Mouse (Mus musculus) lung, adult 18-20 months (tissue): Measurements from ENCODE around the gene Gbp5.
A peak's percentile ranks its signal among the peaks of the same experiment; 100 is the strongest.
"Not testable (repeated sequence)": the region's sequence is repeated elsewhere in the genome, so short reads cannot be mapped to it uniquely, and the experiment has no call there.

Experiments
- DNase-seq, 2 experiments: peaks; one replicate each; pipeline ENCODE4 v3.0.0; 2022; ENCODE audit warnings: mixed read lengths in 2 of 2

Gbp5 gene

DNA sequence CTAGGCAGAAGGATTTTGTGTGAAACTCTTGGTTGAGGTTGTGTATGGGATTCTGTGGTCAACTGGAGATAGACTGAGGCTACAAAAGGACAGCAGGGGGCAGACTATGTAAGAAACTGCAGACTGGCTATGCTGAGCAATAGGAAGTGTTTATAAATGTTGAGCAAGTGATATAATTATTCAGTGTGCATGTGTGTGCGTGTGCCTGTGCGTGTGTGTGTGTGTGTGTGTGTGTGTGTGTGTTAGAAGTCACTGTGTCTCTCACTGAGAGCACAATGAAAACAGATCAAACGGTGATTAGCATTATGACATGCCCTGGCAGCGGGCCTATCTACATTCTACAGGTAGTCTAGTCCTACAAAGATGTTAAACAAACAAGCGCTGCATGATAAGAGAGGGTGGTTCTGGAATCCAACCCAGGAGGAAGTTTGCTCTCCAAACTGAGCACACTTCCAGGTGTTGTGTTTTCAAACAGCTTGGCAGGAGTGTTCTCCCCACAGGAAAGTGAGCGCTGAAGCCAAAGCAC is at the start of gene Gbp5:
Gbp5 (plus strand) TSS at position 443 of the 526 bp plus-strand sequence.
- peak; percentile 94 to 97 for DNase-seq

DNA sequence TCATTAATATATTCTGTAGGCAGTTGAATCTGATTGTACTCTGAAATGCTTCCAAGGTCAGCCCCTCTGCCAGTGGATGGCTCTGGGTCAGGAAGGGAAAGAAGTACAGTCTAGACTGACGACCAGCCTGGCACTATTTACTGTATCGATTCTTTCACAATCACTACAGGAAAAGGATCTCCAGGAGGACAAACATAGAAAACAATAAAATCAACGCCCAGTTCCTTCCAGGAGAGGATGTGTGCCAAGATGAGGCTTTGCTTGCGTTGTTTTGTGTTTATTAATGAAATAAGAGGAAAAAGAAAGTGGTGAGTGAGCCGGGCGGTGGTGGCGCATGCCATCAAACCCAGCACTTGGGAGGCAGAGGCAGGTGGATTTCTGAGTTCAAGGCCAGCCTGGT is 39.6 kb upstream of the Gbp5 start:
- peak in 1 of 2 experiments; percentile 38 for DNase-seq

DNA sequence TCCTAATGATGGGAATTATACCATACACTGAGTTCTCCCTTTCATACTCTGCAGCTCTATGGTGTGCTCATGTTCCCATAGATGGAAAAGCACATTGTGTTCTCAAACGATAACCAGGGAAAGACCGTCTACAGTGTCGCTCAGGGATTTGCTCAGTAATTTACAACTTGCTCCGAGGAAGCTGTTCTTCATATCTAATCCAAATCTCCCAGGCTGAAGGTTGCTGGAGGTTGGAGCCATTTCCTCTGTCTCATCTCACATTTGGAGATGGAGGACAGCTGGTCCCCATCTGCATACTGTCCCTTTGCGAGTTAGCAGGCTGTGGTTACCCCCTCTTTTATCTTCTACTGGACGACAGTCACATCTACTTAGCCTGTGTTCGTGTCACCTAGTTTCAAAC is 34.5 kb upstream of the Gbp5 start:
- no peak for DNase-seq

DNA sequence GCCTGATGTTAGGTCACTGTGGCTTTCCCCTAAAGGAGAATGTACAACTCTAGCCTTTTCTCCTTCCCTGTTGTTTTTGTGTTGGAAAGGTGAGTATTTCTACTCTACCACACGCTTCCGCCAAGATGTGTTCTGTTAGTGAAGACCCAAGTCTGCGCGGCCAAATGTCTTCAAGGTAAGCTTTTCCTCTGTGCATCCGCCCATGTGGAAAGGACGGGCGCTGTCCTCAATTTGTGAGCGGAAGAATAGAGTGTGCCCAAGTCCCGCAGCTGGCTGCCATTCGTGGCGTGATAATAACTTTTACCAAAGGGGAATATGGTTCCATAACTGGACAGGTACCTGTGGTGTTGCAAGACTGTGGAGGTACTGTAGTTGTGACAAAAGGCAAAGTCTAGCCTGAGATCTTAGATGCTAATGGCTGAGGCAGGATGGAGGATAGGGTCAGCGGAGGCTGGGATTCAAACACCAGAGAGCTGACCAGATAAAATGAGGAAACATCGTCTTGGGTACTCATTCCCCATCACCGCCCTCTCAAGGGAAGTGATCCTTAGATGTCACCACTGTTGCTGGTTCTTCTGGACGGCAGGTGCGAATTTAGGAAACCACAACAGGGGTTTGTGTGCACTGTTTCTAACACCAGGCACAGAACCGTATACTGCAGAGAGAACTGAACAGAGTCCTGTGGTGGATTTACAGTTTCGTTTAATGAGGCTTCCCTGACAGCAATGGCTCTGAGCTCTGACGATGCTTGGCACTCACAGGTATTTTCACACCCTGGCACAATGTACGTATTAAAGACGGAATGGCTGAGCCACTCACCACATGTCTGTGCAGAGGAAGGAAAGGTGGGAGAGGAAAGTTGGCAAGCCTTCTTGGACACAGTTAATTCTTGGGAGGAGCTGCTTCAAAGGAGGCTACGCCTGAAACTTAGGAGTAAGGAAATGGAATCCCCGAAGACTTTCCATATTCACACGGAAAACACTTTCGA is 30.7 kb upstream of the Gbp5 start:
- peak in 1 of 2 experiments; percentile 15 for DNase-seq

DNA sequence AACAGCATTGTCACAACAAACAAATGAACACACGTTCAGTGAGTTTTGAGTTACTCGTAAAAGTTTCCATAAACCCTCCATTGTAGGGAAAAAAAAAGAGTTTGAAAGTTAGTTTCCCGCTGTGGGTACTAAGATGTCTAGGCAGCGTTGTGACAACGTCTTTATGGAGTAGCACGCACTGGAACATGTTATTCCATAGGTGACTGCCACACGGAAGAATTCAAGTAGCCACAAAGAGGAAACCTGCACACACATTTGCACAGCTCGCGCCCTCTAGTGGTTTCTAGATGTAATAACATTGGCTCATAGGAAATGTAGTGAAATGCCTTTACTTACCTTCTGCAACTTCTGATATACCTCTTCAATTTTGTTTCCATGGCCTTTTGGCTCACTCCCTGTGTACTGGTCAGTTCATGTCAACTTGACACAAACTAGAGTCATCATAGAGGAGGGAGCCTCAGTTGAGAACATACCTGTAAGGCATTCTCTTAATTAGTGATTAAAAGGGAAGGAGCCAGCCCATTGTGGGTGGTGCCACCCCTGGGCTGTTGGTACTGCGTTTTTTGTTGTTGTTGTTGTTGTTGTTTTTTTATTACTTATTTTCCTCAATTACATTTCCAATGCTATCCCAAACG is 19.3 kb upstream of the Gbp5 start:
- DNase-seq = peak in 1 of 2 experiments; percentile 28

DNA sequence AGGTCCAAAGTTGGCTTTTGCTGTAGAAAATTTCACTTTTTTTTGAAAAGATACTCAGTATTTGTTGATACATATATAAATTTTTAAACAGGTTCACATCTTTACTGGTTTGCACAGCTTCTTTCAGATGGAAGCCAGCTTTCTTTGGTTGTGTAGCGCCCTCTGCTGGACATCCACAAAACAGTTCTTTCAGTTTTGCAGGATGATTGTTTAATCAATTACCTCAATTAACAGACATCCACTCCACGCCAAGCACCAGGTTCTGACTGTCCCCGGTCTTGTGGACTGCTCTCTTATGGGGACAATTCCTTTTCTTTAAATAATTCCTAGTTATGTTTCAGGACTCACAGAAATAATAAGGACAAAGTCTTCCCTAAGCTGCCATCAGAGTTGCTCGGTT is 17.9 kb upstream of the Gbp5 start:
- DNase-seq = peak; percentile 41 to 44

DNA sequence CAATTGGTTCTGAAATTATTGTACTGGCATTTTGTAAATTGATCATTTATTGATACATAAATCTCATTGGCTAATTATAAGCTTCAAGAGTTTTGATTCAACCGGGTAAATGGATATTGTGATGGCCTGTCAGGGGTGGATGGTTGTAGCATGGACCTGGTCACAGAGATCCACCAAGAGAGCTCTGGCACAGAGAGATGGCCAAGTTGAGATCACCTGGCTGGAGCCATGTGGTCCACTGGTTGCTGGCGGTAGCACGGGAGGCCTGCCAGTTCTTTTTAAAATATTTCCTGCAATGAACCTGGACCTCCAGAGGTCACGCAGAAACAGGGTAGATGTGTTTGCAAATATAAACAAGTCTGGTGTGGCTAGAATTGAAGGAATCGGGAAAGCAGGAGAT is 15.9 kb upstream of the Gbp5 start:
- DNase-seq = no peak

DNA sequence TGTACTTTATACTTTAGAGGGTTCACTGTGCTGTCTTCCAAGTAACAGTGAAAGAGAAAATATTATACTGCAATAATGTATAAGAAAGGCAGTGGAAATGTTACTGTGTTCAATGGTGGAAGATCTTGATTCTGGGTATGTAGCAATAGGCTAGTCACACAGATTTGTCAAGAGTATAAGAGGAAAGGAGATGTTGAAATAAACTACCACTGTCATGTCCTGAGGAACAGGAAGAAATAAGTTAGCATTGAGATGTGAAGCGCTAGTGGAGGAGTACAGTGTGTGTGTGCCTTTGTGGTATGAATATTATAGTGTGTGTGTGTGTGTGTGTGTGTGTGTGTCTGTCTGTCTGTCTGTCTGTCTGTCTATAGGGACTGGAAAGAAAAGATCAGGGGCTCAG is 15.4 kb upstream of the Gbp5 start:
- no peak for DNase-seq

DNA sequence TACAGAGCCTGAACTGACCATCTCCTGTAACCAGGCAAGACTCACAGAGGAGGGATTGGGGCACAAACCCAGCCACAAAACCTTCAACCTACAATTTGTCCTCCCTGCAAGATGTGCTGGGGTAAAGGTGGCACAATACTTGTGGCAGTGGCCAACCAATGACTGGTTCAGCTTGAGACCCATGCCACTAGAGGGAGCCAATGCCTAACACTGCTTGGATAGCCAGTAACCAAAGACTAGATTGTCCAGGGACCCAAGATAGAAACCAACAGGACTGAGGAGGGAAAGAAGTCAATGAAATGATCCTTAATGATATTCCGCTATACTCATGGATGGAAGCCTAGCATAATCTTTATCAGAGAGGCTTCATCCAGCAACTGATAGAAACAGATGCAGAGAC is 3.3 kb upstream of the Gbp5 start:
- DNase-seq = peak; percentile 73 to 82

DNA sequence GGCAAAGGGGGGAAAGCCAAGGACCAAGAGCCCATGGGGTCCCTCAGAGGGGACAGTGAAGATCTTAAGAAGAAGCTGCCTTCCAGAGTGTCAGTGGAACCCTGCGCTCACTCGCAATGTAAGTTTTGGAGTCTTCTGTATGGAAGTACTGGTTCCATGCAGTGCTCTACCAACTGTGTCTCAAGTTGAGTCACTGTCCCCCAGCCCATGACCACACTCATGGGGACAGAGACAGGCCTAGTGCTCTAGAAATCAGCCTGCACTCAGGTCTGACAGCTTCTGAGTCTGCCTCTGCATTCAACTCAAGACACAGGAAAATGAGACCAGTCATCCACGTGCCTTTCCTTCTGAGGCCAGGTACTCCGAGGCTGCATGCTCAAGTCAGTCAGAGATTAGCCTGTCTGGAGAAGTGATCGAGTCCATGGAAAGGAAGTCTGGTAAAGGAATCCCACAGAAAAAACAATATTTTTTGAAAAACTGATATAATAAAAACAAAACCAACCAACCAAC is 1.4 kb downstream of the Gbp5 start:
- no peak for DNase-seq

DNA sequence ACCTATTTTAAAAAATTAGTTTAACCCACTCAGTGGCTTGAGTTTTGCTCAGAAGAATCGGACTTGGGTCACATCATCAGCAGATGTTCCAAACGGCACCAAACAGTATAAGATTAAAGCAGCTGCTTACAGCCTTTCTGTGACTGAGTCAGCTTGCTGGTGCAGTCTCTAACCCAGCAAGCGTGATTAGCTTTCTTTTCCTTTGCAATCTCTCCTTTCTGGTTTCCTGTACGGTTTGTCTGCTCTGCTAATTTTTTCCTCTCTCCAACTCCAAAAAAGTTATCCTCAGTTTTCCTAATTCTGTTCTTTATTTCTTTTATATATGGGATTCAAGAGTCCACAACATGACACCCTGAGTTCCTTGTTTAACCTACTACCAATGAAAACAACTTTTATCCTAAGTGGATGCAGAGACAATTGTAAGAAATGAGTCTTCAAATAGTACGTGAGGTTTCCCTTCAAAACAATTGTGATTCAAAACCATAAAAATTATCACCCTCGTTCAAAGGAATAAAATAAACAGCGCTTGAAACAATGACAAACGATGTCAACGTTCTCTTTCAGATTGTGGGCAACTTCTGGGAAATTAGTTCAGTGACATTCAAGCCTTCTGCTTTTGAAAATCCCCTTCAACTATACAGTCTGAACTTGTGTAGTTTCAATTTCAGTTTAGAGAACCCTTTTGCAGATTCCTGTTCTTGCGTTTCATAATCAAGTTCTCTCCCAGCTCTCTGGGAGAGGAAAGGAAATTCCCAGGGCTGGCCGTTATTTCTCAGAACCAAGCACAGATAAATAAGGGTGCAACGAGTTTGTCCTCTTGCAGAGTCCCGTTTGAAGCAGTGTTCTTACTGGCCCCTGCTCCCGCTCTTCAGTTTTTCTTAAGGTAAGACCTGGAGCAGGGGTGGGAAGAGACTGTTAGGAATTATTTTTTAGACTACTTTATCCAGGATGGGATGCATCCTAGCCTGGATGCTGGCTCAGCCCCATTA is 2.6 kb downstream of the Gbp5 start:
- peak in 1 of 2 experiments; percentile 14 for DNase-seq

DNA sequence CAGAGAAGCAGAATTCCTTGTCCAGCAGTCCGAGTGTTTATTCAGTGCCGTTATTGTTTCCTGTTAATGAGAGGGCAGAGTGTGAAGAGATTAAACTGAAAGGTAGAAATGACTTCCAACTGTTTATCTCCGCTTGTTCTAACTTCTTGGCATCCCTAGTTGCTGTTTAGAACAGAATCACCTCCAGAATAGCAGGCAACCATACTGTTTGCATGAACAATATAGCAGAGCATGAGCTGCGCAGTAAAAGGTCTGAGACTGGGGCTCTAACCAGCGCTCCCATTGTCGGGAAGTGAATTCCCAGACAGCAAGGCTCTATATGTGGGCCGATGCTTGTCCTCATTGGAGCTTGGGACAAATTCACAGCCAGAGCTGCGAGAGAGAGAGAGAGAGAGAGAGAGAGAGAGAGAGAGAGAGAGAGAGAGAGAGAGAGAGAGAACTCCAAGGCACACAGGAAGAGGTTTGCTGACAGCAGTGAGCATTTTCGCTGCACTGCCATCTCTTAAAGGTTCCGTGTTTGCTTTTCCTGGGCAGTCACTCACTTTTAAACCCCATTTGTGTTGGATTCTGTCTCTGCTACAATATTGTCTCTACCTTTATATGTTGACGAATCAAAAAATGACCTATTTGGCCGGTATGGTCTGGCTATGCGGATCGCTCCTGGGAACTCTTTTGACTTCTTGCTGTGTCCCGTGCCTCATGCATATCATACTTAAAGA is 3.5 kb downstream of the Gbp5 start:
- no peak for DNase-seq

DNA sequence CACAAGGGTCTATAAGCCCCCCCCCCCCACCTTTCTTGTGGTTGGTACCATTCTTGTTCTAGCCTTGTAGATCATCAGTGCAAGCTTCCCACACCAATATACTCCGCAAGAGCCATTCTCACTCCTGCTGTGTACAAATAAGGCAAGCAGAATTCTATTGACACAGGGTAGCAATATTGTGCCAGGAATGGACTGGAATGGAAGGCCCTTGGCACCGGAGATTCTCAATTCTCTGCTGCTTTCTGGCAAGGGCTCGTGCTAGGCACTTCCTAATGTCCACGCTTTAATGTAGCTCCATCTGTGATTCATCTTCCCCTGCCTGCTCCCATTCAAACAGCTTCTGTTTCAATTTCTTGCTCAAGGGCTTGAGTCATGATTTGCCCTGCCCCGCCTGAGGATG is 5.2 kb downstream of the Gbp5 start:
- DNase-seq = no peak

DNA sequence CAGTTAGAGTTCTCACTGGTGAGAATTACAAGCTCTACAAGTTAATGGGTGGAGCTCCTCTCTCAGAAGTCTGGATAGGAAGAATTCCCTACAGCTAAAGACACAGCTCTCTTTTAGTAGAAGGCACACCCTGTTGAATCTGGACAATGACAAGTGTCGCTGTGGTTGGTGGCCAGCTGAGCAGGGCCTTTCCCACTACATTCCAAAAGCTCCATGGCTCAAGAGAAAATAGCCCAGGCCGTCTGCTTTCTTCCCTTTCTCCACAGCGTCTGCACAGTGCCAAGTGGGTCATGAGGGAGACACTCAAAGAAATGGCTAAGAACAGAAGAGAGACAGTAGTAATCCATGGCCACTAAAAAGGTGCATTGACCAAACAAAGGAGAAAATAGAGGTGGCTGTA is 34.3 kb downstream of the Gbp5 start:
- DNase-seq = no peak

DNA sequence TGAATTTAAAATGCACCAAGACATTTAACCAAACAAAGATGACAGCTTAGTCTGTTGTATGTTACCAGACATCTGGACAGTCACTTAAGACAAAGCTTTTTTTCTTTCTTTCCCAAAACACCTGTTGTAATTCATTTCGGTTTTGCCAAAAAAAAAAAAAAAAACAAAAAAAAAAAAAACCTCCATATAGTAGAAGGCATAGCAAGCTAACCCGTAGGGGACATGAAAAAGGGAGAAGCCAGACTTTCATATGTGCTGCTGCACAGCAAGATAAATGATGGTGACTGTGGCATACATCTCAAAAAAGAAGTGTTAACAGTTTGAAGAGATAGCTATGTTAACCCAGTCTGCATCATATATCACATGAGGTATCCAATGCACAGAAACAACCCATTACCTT is 35.8 kb downstream of the Gbp5 start:
- no peak for DNase-seq

DNA sequence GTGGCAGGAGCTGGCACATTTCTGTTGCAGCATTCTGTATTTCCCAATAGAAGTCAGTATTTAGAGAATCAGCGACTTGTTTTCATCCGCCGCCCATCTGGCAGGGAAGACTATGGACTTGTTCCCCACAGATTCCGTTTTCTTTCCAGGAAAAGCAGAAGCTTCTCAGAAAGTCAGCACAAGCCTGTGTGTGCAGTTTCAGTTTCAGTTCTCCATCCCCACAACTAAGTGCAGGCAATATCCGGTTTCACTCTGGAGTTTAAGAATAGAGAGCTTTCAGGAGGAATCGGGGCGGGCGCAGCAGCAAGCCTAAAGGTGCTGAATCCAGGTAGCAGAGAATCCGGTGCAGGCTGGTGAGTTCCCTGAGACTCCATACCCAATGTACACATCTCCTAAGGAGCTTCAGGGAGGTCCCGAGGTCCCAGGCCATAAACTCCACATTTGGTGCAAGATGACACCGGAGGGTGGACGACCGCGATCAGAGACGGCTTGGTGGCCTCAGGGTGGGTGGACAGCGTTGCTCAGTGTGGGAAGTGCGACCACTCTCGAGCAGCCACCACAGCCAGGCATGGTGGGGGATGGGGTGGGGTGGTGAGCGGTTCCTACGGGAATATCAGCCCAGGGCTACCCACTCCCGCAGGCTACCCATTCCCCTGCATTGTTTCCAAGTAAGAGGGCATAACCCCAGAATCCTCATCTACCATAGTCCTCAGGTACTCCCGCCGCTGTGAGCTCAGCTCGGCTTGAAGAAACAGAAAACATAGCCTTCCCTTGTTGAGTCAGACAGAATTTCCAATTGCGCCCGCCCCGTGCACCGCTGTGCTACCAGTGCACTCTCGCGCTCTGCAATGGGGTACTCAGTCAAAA is 36.5 kb downstream of the Gbp5 start, which contains the start of gene Gbp7:
Gbp7 (plus strand) TSS at position 256 of the 867 bp plus-strand sequence.
- DNase-seq = peak; percentile 73 to 79

DNA sequence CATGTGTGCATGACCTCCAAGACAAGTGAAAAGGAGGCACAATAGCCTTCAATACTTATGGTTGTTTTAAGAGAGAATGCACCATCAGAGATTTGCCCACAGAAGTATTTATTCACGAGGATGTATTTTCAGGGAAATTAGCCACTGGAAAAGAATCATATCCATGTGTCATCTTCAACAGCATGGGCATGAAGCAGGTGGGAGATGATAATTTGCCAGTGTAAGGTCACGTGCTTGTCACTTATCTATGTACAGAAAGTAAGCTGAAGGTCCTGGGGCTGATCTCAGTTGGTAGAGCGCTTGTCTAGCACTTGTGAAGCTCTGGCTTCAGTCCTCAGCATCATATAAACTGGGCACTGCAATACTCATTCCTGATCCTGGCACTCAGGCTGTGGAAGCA is 37.8 kb downstream of the Gbp5 start:
- DNase-seq = no peak

DNA sequence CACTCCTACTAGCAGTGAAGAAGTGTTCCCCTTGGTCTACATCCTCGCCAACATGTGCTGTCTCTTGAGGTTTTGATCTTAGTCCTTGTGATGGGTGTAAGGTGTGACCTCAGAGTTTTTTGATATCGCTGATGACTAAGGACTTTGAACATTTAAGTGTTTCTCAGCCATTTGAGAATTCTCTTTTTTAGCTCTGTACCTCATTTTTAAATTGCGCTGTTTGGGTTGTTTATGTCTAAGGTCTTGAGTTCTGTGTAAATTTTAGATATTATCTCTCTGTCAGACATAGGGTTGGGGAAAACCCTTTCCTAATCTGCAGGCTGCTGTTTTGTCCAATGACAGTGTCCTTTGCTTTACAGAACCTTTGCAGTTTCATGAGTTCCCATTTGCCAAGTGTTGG is 39.4 kb downstream of the Gbp5 start:
- DNase-seq = no peak

DNA sequence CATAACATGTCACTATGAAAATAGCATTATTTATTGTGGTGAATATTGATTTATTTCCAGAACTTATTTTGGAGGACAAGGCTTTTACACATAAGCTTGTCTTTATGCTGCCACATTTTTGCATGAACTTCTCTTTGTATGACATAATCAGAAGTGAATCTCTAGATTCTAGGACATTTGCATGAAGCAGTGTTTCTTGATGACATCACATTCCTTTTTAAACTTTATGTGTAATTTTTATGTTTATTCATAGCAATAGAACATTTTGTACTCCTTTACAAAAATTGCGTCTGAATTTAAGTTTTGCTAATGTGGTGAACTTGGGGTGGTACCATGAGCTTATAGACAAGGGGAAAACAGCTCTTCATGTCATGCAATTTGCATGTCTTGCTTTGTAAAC is 41.9 kb downstream of the Gbp5 start:
- DNase-seq = no peak

DNA sequence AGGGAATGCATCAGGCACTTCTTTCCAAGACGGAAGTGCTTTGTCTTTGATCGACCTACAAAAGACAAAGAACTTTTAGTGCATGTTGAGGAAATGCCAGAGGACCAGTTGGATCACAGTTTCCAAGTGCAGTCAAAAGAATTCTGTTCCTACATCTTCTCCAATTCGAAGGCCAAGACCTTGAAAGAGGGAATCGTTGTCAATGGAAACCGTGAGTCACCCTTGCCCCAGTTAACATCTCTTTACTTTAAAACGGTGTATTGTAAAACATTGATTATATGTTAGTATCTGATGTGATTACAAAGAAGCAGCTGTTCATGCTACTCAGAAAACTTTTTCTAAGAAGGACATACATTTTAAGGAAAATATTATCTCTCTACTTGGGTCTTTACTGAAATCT is 47.6 kb downstream of the Gbp5 start:
- DNase-seq = no peak

DNA sequence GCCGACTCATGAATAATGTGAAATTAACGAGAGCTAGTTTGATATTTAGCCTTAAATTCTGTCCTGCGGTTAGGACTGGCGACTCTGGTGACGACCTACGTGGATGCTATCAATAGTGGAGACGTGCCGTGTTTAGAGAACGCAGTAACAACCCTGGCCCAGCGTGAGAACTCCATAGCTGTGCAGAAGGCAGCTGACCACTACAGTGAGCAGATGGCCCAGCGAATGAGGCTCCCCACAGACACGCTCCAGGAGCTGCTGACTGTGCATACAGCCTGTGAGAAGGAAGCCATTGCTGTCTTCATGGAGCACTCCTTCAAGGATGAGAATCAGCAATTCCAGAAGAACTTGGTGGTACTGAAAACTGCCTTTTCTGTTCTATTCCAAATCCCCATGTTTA is 49.0 kb downstream of the Gbp5 start:
- DNase-seq = not testable (repeated sequence)
